Mouse (Mus musculus): ENCODE measurements at regions not wholly inside any gene's neighbourhood (a gene's known extent, or its start where the extent isn't known, plus 50 kb on each side); places are given as distances from the start of the nearest gene placed in this dataset.

DNA sequence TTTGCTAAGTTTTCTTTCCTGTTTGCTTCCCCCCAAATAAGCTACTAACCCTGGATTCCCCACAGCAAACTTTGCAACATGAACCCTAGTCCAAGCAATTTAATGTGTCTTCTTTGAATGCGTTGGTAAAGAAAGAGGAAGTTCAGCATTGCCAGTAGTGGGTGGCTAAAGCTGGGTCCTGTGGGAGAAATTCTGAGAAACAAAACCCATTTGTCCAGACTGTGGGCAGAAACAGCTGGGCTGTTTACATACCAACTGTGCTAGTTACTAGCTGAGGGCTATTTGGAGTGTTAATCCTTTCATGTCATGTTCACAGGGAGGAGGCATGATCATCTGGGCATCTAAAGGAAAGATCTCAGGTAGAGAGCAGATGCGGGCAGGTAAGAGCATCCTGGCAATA lies 51.8 kb upstream of the 1190002N15Rik start:
- DNase-seq = no peak

DNA sequence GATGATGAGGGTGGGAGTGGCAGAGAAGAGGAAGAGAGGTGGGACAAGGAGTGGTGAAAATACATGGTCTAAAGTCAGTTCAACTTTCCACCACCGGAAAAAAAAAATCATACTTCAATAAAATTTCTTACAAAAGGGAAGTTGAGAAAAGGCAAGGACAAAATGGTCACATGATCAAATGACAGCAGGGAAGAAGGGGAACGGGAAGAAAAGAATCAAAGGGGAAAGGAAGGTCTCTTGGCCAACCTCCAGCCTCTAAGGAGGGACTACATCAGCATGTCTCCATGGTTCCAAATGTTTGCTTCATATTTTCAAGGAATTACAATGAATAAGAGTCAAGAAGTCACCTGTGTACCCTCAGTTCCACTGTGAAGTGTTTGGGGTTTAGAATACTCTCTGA lies 64.7 kb upstream of the Slc9a9 start:
- DNase-seq = no peak

DNA sequence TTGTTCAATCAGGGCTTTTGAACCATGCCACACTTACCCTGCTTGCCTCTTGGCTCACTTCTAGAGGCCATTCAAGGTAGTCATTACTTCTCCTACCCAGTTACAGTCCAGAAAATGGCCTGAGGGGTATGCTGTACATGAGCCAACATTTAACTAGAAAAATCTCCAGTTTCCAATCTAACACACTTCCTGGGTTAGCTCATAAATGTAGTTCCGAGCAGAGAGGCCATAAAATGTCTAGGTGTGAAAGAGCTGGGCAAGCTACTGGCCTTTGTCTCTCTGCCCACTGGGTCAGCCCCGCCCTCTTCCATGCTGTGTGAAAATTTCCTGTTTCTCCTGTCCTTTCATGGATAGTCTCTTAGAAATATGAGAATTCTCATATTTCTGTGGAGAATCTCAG lies 63.3 kb upstream of the Slc9a9 start:
- no peak for DNase-seq

DNA sequence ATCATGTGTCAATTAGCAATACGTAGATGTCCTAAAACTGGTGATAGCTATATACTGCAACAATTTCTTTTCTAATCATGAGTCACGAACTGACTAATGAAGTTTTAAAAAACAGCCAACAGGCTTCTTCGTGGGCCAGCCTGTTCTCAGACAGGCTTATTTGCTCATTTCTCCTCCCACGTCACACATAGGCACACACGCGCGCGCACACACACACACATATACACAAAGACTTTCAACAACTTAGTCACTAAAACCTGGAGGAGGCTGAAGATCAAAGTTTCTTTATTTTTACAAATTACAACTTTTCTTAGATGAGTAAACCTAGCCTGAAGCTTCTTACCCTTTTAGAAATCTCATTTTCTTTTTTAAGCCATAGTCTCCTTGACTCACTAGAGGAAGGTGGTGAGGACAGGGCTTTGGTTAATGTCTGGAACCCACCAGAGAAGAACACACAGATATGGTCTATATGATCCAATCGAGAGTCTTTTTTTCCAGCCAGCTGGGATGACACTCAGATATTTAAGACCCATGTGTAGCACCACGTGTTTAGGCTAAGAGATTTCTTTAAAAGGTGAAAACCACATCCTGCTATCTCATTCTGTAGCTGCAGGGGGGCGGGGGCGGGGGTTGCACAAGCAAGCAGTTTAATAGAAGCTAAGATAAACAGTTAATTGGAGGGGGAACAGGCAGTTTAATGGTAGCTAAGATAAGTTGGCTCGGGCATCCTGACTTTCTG lies 62.5 kb upstream of the Slc9a9 start:
- no peak for DNase-seq

DNA sequence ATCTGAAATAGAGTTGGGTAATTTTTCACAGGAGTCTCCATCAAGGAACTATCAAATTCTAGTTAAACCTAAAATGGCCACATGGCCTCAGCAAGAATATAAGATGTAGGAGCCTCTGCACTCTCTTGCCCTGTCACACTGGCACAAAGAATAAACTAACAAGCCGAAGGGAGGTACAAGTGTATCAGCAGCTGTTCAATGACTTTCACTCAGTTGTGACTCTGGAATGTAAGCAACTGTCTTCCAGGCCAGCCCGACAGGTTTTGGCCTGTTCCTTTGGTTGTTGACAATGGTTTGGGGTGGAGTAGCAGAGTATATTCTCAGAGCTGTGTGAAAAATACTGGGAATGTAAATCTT lies 62.0 kb upstream of the Slc9a9 start:
- no peak for DNase-seq

DNA sequence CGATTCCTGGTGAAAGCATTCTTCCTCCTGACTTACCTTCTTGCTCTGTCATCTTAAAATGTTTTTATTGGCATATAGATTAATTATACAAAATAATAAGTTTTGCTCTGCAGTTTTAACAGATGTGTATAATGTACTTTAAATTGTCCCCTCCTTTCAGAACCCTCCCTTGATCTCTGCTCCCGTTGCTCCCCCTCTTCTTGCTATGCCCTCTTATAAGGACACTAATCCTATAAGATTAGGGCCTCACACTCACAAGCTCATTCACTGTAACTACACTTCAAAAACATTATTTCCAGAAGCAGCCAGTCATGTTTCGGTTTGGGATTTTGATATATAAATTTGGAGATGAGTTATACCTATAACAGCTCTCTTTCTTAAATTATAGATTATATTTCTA lies 59.6 kb upstream of the Slc9a9 start:
- no peak for DNase-seq

DNA sequence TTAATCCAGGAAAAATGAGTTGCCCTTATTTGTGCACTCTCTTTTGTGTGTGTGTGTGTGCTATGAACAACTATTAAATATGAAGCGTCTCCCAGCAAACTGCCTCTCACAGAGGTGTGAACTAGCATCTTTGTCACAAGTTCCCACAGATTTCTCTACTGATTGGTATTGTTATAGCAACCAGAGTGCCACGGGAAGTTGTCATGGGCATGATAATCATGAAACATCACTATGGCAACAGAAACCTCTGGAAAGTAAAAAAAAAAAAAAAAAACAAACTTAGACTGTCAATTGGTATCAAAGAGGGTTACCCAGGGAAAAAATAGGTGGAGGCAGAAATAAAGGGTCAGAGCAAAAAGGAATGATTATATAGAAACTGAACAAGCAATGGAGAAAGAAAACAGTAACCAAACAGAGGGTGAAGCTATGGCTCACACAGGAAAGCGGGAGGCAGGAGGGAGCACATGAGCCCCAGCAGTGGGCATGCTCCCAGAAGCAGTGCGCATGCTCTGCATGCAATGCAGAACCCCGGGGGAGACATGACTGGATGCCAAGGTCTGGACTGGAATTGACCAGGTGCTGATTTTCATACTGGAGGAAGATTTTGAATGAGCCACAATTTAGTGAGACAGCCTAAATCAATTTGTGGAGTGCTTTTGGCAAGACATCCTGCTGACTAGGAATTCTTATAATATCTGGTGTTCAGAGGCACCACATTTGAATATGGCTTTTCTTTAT lies 58.9 kb upstream of the Slc9a9 start:
- no peak for DNase-seq

DNA sequence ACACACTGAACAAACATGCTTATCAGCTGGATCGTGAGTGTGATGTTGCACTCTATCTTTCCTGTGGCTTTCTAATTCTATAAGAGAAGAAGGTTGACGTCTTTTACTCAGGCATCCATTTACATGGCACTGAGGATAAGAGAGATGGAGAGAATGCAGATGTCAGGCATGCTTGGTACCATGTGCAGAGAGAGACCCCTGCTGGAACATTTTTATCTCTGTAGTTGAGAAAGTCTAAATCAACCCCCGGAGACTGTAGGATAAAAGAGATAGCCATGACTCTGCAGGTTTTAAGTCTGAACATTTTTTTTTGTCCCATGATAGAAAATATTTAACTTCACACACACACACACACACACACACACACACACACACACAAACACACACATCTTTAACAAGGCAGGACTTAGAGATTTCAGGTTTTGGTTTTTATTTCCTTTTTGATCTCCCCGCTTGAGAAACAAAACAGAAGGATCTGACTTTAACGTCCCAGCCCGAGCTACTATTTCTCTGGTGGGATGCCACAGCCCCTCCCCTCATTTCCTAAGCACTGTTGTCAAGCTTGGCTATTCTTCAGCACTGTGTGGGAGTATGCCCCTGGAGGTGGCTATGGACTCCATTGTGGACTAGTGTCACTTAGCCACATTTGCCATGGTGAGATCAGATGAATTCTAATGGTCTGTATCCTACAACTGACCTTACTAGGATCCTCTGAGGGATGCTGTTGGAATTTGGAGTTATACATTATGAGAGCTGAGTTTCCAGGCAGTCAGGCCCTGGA lies 55.6 kb upstream of the Slc9a9 start:
- DNase-seq = peak; percentile 36 to 49

DNA sequence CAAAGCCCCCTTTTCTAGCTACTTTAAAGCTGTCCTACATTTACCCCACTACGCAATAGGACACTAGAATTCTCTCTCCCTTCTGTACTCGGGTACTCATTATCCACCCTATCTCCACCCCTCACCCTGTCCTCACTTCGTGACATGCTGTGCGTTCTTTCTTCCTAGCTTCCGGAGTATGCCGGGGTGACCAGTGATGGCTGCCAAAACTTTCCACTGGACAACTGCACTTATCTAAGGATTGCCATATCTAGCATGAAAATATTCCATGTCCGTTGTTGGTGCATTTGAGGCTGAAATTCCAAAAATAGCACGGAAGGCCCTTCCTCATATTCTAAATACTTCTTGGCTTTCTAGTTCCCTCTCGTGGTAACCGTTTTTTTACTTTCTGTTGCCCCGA lies 54.5 kb upstream of the Slc9a9 start:
- no peak for DNase-seq

DNA sequence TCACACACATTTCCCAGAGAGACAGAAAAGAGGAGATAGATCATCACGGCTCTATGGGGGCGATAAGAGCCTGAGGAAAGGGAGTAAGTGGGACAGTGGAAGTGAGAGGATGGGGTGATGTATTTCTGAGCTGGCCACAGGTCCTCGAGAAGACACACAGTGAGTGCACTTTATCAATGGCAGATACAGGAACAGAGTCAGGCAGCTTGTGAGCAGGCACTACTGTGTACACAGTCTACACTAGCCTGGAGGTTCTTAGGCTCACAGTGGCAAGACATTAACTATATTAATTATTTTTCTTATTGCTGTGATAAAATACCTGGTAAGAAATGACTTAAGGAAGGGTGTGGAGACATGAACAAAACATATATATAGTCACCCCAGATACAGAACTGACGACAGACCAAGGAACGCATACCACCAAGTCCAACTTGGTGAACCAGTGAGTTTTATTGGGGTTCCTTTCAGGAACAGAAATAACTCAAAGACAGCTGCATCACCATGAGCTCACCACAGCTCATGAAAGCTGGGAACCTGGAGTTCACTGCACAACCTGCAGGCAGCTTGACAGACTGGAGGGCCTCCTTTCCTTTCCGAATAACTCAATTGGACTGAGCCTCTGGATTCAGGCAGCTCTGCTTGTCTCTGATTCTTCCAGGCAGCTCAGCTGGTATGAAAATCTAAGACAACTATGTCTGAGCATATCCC lies 51.5 kb upstream of the Slc9a9 start:
- DNase-seq = no peak

Measured in kidney, postnatal 4 days (tissue).